Mouse (Mus musculus) embryo, embryonic 10.5 days (tissue): Measurements from ENCODE around the gene Tex44.

ENCODE experiments used
- DNase-seq: peaks from one replicate; pipeline ENCODE4 v3.0.0-alpha.2; 2015; ENCODE audit warnings: low spot score

Gene Tex44

DNA sequence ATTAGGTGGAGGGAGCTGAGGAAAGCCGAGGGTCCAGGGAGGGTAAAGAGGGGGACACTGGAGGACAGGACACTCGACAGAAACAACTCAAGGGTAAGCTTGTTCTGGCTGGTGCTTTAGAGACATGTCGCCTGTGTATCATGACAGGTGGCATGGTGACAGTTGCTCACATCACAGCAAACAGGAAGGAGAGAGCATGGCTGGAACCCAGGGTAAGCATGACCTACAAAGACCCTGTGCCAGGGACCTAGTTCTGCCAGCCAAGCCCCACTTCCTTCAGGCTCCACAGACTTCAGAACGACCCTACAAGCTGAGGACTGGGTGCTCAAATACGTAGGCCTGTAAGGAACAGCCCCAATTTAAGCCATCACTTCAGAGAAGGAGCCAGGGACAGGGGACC, 2.2 kb upstream of the Tex44 start:
- DNase-seq = no peak

- DNase-seq = no peak
Measured at GRCm38 (mm10) chr1:86424336-86424735, 1.8 kb upstream of the Tex44 start.

DNA sequence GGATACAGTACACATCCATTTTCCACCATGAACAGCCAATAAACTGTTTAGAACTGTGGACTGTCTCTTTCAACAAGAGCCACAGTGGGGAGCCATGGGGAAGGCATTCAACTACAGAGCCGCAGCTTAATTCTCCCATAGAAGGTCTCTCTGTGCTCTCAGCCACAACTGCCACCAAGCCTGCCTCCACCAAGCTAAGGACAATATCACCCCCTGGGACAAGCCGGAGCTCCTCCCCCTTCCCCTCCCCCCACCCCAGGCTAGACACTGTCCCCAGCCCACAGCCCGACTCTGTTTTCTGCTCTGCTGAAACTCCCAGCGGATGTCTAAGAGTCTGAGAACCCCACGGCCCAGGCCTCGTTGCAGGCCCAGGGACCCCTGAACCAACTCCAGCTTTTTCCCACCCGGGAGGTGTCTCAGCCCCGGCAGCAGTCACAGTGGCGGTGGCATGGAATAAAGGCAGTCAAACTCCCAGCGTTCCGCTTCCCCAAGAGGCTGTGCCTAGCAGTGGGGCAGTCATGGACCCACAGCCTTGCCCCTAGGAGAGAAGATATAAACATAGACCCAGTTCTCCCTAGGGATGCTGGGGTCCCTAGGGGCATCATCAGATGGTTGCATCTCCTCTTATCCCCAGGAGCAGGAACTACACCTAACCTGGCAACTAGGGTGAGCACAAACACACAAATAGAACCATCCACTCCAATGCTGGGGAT, 1.1 kb upstream of the Tex44 start:
- DNase-seq = peak; percentile 59

DNA sequence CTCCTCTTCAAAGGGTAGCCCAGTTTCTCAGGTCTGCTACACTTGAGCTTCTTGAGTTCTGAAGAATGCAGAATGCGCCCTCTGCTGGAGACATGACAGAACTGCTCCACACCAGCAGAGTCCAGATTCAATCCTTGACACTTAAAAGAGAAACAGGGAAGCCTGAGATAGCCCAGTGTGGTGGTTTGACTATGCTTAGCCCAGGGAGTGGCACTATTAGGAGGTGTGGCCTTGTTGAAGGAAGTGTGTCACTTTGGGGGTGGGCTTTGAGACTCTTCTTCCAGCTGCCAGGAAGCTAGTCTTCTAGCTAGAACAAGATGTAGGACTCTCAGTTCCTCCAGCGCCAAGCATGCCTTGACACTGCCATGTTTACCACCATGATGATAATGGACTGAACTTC, 3.9 kb downstream of the Tex44 start:
- DNase-seq = peak; percentile 91

DNA sequence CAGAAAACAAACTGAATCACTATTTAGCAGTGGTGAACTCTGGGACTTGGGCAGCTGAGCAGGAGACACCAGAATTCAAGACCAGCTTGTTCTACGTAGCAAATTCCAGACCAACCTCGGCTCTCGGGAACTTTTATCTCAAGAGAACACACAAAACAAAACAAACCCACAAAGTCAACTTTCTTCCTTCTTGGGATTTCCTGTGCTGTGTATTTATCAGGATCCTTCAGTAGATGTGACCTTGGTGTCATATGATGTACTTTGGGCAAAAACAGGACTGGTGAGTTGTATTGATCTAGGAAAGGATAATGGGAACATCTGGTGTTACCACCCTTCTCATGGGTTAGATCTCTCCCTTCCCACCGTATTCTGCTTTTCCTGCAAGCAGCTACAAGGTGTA, 6.6 kb downstream of the Tex44 start:
- DNase-seq = no peak

DNA sequence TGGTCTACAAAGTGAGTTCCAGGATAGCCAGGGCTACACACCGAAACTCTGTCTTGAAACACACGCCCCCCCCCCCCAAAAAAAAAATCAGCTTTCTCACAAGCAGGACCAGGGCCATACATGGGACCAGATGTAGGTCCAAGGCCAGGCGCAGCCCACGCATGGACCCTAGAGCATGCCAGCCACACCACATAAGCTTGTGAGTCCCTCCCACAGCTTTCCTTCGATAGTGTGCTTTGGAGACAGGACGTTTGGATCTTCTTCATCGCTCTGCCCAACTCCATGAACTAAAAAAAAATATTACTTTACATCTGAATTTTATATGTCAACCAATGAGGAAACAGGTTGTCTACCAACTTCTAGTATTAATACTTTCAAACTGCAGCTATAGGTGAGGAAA, 7.2 kb downstream of the Tex44 start:
- DNase-seq = no peak

- no peak for DNase-seq
Measured at GRCm38 (mm10) chr1:86434001-86434400, 7.9 kb downstream of the Tex44 start.

- DNase-seq = peak; percentile 100
Measured at GRCm38 (mm10) chr1:86434439-86435201, 8.5 kb downstream of the Tex44 start.

DNA sequence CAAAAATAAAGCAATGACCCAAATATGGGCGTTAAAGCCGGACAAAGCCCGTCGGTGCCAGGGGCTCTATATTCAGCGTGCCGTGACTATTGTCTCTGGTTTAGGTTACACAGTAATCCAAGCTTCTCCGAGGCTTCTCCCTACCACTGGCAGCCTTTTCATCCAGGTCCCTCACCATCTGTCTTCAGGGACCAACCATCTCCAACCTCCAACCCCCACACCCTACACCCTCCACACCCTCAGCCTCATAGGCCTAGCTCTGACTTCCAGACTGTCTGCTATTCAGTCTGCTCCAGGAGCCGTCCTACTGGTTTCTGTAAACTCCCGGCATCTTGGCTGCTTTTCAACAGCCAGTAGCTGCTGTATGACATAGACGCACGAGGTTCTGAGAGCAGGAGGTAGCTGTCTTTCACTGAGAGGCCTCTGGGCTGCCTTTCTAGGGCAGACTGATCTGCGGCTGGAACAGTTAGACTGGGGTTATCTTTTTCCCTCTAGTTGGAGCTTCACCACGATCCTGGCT, 9.2 kb downstream of the Tex44 start:
- DNase-seq = peak; percentile 64

DNA sequence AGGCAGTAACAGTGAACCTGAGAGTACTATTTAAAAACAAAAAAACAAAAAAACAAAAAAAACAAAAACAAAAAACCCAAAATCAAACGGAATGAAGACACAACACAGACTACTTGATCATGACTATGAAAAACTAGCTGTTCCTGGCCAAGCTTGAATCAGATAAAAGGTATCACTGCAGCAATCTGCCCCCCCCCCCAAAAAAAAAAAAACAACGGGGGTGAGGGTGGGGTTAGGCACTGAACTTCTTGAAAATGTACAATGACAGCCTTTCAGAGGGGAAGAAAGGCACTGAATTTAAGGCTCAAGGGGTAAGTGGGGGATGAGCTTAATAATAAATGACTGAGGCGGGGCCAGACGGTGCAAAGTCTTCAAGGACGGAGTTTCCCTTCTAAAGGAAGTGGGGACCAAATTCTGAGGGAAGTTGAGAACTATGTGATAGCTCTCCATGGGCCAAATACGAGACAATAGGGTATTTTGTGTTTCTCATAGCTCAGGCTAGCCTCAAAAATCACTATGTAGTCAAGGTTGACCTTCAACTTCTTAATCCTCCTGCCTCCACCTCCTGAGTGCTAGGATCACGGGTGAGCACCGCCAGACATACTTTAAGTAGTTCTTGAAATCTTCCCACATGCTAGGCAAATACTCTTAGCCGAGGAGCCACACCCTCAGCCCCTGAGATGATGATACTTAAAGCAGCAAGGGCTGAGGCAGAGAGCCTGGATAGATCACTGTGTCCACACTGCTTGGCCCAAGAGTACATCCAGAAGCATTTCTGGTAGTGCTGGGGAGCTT, 11.3 kb downstream of the Tex44 start:
- DNase-seq = no peak

DNA sequence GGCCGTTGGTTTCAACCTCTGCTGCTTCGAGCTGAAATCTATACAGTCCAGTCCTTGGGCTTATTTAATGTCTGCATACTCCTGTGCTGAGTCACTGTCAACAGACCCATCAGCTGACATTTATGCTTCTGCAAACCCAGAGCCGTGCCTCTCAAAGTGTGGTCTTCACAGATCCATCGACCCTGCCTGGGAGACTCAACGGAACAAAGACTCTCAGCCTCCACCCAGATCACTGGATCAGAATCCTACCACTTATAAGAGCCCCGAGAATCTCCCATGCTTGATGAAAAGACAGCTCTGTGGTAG, 11.8 kb downstream of the Tex44 start:
- DNase-seq = no peak

GRCm38 (mm10) chr1:86438501-86438900, 12.4 kb downstream of the Tex44 start:
- peak; percentile 46 for DNase-seq

DNA sequence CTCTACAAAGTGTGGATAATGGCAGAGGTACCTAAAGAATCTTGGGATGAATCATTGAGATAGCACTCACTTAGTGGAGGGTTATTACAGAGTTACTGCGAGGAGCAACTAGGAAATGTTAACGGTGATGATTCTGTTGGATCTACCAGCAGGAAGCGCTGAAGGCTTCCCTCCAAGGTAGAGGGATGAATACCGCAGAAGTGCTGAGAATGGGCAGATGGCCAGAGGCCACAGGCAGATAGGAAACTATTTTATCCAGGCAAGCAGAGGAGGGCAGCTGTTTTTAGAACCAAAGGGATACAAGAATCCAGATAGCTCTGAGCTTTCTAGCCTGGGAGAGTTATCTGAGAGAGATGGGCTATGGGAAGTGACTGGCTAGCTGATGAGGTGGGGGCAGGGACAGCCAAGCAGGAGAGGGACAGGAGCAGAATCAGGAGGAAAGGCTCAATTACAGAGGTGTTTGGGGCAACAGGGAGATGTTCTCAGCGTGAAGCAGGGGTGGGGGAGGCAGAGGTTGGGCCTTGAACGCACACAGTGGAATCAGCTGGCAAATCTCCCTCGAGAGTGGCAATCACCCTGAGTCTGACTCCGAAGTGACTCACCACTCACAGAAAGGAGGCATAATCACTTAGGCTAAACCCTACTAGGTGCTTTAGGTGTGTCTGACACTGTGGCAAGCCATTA, 13.5 kb downstream of the Tex44 start:
- DNase-seq = no peak

- DNase-seq = peak; percentile 98
Measured at GRCm38 (mm10) chr1:86440171-86440886, 14.2 kb downstream of the Tex44 start.

GRCm38 (mm10) chr1:86440887-86441723, 15.0 kb downstream of the Tex44 start:
- peak; percentile 85 for DNase-seq

- DNase-seq = no peak
Measured at GRCm38 (mm10) chr1:86441724-86441979, 15.5 kb downstream of the Tex44 start.

DNA sequence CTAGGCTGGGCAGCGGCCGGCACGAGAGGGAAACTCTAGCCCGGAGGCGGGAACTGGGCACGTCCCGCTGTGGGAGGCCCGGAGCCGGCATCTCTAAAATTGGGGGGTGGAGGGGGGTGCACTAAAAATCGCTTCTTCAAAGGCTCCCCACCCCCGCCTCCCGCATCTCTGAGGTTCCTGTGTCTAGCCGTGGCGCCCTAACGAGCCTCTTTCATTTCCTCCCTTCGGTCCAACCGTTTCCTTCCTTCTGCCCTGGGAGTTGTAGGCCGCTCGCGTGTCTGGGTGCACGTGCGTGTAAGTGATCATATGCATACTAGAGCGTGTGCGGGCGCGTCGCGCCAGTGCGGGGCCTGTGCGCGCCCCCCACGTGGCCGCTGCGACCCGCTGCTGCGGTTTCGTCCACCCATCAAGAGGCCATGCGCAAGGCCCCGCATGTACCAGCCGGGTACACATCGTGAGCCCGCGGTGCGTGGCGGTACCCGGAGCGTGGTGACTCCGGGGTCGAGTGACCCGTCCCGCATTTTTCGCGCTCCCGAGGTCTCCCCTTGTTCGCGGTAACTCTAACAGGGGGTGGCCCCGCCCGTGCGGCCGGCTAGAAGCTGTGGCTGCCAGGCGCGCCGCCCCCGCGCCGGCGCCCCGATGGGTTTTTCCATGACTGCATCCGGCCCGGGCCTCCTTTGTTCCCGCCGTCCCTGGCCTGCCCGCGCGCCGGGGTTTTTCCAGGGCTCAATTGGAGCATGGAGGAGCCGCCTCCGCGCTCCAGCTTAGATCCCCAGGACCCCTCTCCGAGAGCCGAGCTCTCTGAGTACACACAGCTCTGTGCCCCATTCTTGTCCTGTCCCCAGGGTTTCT, 16.1 kb downstream of the Tex44 start:
- peak; percentile 88 for DNase-seq

- DNase-seq = no peak
Measured at GRCm38 (mm10) chr1:86442832-86443231, 16.7 kb downstream of the Tex44 start.

- DNase-seq = peak; percentile 52
Measured at GRCm38 (mm10) chr1:86443386-86444172, 17.4 kb downstream of the Tex44 start.
